Mouse (Mus musculus) ZHBTc4 (cell line): ENCODE data around the gene Lef1.
A peak's percentile ranks its signal among the peaks of the same experiment; 100 is the strongest.

Source experiments
- DNase-seq: peaks from one replicate; pipeline ENCODE4 v3.0.0-alpha.2; 2011; ENCODE audit warnings: low read depth, low spot score

Gene Lef1

DNA sequence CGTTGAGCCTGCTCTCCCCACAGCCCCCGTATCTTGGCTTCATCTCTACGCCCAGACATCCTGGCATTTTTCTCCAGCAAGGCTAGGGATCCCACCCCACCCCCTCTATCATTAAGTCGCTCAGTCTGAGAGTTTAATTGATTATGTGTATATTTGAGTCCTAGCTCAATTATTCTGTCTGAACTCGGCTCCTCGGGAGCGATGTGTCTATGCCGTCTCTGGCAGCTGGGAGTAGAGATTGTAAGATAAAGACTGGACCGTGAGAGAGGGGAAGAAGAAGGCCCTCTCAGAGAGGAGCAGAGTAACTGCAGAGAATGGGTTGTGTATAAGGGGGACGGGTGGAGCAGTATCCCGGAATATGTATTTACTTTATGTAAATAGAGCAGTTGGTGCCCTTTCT is 80.0 kb downstream of the Lef1 start:
- no peak for DNase-seq

DNA sequence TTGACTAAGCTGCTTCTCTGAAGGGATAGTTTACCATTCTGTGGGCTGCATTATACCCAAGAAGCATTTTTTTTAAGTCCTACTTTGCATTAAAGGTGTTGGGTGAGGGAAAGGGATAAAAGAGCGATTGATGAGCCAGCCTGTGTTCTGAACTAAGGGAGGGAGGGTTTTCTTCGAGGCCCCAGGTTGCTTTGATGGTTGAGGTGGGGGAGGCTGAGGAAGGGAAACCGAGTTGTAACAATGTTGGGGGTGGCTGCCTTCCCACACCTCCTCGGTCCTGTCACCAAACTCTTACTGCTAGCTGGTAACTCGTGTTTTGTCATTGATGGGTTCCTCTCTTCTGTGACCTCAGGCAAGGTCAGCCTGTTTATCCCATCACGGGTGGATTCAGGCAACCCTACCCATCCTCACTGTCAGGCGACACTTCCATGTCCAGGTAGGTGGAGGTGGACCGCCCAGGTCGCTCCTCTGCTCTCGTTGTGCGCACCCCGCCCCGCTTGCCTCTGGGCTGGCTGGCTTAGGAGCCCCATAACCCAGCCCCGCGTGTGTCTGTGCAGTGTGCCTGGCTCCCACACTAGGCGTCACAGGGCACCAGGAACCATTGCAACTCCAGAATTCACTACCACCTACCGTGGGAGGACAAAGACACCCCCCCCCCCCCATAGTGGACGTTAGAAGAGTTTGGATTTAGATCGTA is 80.5 kb downstream of the Lef1 start:
- no peak for DNase-seq

- DNase-seq = no peak
These were observed 81.2 kb downstream of the Lef1 start for GRCm38 (mm10) chr3:131191454-131191853.

- no peak for DNase-seq
These were observed 85.8 kb downstream of the Lef1 start for GRCm38 (mm10) chr3:131196050-131196449.

- DNase-seq = no peak
These were observed 86.3 kb downstream of the Lef1 start for GRCm38 (mm10) chr3:131196507-131197019.

GRCm38 (mm10) chr3:131198991-131199390 is 88.7 kb downstream of the Lef1 start:
- no peak for DNase-seq

GRCm38 (mm10) chr3:131199590-131200288 is 89.5 kb downstream of the Lef1 start:
- DNase-seq = no peak

GRCm38 (mm10) chr3:131202311-131202710 is 92.0 kb downstream of the Lef1 start:
- no peak for DNase-seq

- DNase-seq = no peak
These were observed 97.6 kb downstream of the Lef1 start for GRCm38 (mm10) chr3:131207846-131208245.

DNA sequence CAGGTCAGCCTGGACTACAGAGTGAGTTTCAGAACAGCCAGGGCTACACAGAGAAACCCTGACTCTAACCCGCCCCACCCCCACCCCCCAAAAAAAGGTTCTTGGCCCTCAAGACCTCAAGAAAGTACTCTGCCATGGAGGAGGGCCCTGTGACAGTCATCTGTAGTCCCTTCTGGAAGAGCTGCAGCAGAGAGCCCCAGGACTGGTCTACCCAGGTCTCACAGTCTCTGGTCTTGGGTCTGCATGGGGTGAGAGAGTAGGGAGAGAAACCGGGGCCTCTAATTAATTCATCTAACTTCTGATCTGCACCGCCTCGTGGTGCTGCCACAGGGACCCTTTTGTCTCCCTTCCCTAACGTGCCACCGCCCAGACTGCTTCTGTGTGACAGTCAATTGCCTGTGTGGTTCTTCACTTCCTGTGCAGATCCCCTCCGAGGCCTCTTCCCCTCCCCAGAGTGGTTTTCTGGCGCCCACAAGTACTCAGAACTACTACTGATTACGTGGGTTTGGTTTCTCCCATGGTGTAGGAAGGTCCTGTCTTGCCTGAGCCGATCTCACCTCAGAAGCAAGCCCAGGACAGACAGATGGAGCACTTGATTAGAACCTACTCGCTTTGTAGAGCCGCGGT is 98.1 kb downstream of the Lef1 start:
- DNase-seq = peak; percentile 24

GRCm38 (mm10) chr3:131212200-131212599 is 101.9 kb downstream of the Lef1 start:
- DNase-seq = peak; percentile 80

DNA sequence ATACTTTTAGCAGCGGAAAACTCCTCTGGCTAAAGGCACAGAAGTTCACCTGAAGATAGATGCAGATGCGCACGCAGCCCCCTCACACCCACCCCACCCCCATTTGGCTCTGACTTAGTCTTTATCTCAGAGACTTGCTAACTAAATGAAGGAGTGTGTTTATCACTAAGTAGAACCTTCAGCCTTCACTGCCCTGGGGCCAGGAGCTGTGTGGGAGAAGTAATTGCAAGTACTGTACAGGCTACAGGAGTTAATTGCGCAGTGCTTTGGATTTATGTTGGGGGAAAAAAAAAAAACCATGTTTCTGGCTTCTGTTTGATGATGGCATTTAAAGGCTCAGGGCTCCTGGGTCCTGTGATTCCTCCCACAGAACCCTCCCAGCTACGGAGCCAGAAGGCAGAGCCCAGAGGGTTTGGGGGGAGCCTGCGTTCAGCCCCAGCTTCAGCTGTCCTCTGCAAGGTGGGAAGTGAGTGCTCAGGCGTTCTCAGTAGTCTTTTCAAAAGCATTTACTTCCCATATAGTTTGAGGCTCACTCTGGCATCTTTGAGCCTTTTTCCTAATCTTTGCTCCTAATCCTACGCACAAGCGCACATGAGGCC is 103.9 kb downstream of the Lef1 start:
- no peak for DNase-seq

- peak; percentile 74 for DNase-seq
These were observed 104.6 kb downstream of the Lef1 start for GRCm38 (mm10) chr3:131214841-131215240.

- no peak for DNase-seq
These were observed 108.5 kb downstream of the Lef1 start for GRCm38 (mm10) chr3:131218636-131219390.

DNA sequence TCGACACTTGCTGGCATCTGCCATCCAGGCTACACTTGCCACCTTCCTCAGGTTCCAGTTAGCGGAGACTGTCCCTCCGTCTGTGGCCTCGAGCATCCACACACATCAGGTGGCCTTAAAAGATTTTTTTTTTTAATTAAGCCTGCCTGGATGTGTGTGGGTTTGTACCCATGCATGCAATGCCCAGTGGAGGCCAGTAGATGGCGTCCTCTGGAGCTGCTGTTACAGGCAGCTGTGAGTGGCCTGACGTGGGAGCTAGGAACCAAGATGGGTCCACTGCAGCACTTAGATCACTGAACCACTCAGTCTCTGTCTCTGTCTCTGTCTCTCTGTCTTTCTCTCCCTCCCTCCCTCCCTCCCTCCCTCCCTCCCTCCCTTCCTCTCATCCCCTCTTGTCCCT is 117.8 kb downstream of the Lef1 start:
- peak; percentile 78 for DNase-seq

GRCm38 (mm10) chr3:131237061-131237460 is 126.8 kb downstream of the Lef1 start:
- DNase-seq = peak; percentile 18

GRCm38 (mm10) chr3:131237785-131238633 is 127.7 kb downstream of the Lef1 start:
- DNase-seq = peak; percentile 88

GRCm38 (mm10) chr3:131245766-131246578 is 135.7 kb downstream of the Lef1 start:
- peak; percentile 87 for DNase-seq

DNA sequence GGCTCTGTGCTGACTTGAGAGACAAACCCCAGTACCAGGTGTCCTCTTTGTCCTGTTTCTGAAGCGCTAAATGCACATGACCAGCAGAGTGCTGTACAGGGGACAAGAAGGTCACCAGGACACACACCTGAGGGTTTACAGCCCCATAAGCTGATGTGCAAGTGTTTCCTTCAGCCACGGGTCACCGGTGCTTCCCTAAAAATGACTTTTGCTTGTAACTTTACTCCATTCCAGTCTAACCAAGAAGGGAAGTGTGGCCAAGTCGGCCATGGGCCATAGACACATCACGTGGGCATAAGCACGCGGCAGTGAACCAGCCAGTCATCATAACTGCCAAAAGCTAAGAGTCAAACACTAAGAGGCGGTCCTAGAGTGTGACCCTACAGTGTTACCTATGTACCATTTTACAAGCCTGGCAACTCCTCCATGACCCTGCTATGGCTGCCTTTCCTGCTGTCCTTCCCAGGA is 136.3 kb downstream of the Lef1 start:
- no peak for DNase-seq
